Mouse (Mus musculus) liver, embryonic 15.5 days (tissue): ENCODE measurements at regions not wholly inside any gene's neighbourhood (a gene's known extent, or its start where the extent isn't known, plus 50 kb on each side); places are given as distances from the start of the nearest gene placed in this dataset.

ENCODE experiments used
- ATAC-seq: fragments of 200-750 bp; cut with Nextera tagmentation; 2 replicates; pipeline ENCODE4 v1.8.0; 2017; ENCODE audit warnings: moderate number of reproducible peaks, mild to moderate bottlenecking, moderate library complexity; ENCODE audit not compliant: insufficient read depth
- H3K27ac ChIP-seq: fragments of 300-500 bp; sonication (generic); replicated peaks from 2 replicates; pipeline ENCODE4 v1.5.1; 2015; ENCODE audit warnings: mild to moderate bottlenecking, inconsistent platforms
- H3K27me3 ChIP-seq: fragments of 300-500 bp; sonication (generic); 2 replicates; pipeline ENCODE4 v1.6.1; 2015; ENCODE audit warnings: mild to moderate bottlenecking, inconsistent platforms
- H3K36me3 ChIP-seq: fragments of 300-500 bp; sonication (generic); replicated peaks from 2 replicates; pipeline ENCODE4 v1.6.1; 2015; ENCODE audit warnings: moderate library complexity, mild to moderate bottlenecking, inconsistent platforms
- H3K4me1 ChIP-seq: fragments of 300-500 bp; sonication (generic); replicated peaks from 2 replicates; pipeline ENCODE4 v1.6.1; 2015; ENCODE audit warnings: inconsistent platforms
- H3K4me2 ChIP-seq: fragments of 300-500 bp; sonication (generic); 2 replicates; pipeline ENCODE4 v1.6.1; 2015; ENCODE audit warnings: moderate library complexity, mild to moderate bottlenecking, inconsistent platforms
- H3K4me3 ChIP-seq: fragments of 300-500 bp; sonication (generic); replicated peaks from 2 replicates; pipeline ENCODE4 v1.5.1; 2015; ENCODE audit warnings: mild to moderate bottlenecking, inconsistent platforms
- H3K9ac ChIP-seq: fragments of 300-500 bp; sonication (generic); 2 replicates; pipeline ENCODE4 v1.6.1; 2015; ENCODE audit warnings: moderate library complexity, mild to moderate bottlenecking, inconsistent platforms
- H3K9me3 ChIP-seq: fragments of 300-500 bp; sonication (generic); replicated peaks from 2 replicates; pipeline ENCODE4 v1.6.1; 2016; ENCODE audit warnings: inconsistent platforms
- WGBS: fragments of 180-500 bp; shearing (Covaris S2); methylation state at CpG from one replicate; pipeline ENCODE4 v1.1.7; 2015; ENCODE audit warnings: mixed read lengths; ENCODE audit not compliant: insufficient replicate concordance; 5-methylcytosine and 5-hydroxymethylcytosine counted together

- Histone ChIP-seq H3K27ac (no peak overlapping the region), H3K4me2 (no peak overlapping the region), H3K36me3 (no peaks in the 10 kb centered on the region), H3K27me3 (no peaks in the 10 kb centered on the region), H3K4me3 (no peak overlapping the region), H3K9ac (no peak overlapping the region), H3K9me3 (no peaks in the 10 kb centered on the region), H3K4me1 (no peaks in the 10 kb centered on the region)
- WGBS: 58% methylated on average over 3 of the region's 3 CpGs
- no peak for ATAC-seq
These were observed 360.8 kb upstream of the Klhl1 start for GRCm38 (mm10) chr14:96879701-96880100.

DNA sequence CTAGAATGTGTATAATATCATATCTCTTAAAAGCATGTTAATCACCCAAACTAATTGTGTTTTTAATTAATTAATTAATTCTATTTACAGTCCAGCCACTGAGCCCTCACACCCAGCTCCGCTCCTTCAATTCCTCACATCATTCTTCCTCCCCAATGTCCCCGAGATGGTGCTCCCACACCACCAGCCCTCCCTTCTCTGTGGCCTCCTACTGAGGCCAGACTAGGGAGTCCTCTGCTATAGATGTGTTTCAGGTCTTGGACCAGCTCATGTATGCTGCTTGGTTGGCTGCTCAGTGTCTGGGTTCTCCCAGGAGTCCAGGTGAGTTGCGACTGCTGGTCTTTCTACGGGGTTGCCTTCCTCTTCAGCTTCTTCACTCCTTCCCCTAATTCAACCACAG lies 353.1 kb upstream of the Klhl1 start:
- WGBS: 70% methylated on average over 4 of the region's 4 CpGs
- no peak overlapping the region for H3K27ac ChIP-seq
- no peaks in the 10 kb centered on the region for H3K9me3 ChIP-seq
- no peaks in the 10 kb centered on the region for H3K4me1 ChIP-seq
- no peaks in the 10 kb centered on the region for H3K27me3 ChIP-seq
- H3K4me2 ChIP-seq: no peak overlapping the region
- no peak overlapping the region for H3K9ac ChIP-seq
- H3K36me3 ChIP-seq: no peaks in the 10 kb centered on the region
- H3K4me3 ChIP-seq: no peak overlapping the region
- no peak for ATAC-seq

- H3K4me2 ChIP-seq: no peak overlapping the region
- H3K27ac ChIP-seq: no peak overlapping the region
- WGBS: 50% methylated on average over 2 of the region's 2 CpGs
- no peaks in the 10 kb centered on the region for H3K9me3 ChIP-seq
- no peak for ATAC-seq
- H3K27me3 ChIP-seq: no peaks in the 10 kb centered on the region
- H3K9ac ChIP-seq: no peak overlapping the region
- H3K4me3 ChIP-seq: no peak overlapping the region
- H3K4me1 ChIP-seq: no peaks in the 10 kb centered on the region
- H3K36me3 ChIP-seq: no peaks in the 10 kb centered on the region
These were observed 320.0 kb upstream of the Klhl1 start for GRCm38 (mm10) chr14:96838910-96839309.

- no peak for ATAC-seq
- H3K36me3 ChIP-seq: no peaks in the 10 kb centered on the region
- no peaks in the 10 kb centered on the region for H3K9me3 ChIP-seq
- no peaks in the 10 kb centered on the region for H3K27me3 ChIP-seq
- H3K4me3 ChIP-seq: no peak overlapping the region
- H3K4me2 ChIP-seq: no peak overlapping the region
- no peak overlapping the region for H3K9ac ChIP-seq
- H3K4me1 ChIP-seq: no peaks in the 10 kb centered on the region
- WGBS: 62% methylated on average over 1 of the region's 1 CpGs
- no peak overlapping the region for H3K27ac ChIP-seq
These were observed 306.2 kb upstream of the Klhl1 start for GRCm38 (mm10) chr14:96825083-96825482.

- H3K4me3 ChIP-seq: no peak overlapping the region
- H3K36me3 ChIP-seq: no peaks in the 10 kb centered on the region
- no peak overlapping the region for H3K4me2 ChIP-seq
- H3K9me3 ChIP-seq: no peaks in the 10 kb centered on the region
- no peak overlapping the region for H3K27ac ChIP-seq
- no peaks in the 10 kb centered on the region for H3K4me1 ChIP-seq
- ATAC-seq: no peak
- H3K9ac ChIP-seq: no peak overlapping the region
- no peaks in the 10 kb centered on the region for H3K27me3 ChIP-seq
- 47% methylated on average over 2 of the region's 2 CpGs for WGBS
These were observed 296.8 kb upstream of the Klhl1 start for GRCm38 (mm10) chr14:96815665-96816064.

DNA sequence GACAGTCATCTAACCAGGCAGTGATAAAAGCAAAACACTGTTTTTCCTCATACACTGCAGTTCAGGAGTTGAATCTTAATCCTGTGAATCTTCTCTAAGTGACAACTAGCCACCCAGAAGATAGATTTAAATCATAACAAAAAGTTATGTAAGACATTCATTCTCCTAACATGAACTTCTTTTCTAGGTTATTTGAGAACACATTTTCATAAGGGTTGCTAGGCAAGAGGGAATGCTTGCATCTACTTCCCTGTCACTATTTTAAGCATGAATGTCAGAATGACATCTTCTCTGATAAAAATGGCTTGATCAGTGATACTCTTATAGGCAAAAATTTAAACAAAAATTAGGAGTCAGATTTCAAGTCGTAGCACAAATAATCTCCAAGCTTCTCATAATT lies 286.4 kb upstream of the Klhl1 start:
- no peak overlapping the region for H3K4me2 ChIP-seq
- H3K4me3 ChIP-seq: no peak overlapping the region
- H3K9ac ChIP-seq: no peak overlapping the region
- H3K27me3 ChIP-seq: no peaks in the 10 kb centered on the region
- no peaks in the 10 kb centered on the region for H3K36me3 ChIP-seq
- H3K27ac ChIP-seq: no peak overlapping the region
- no peak for ATAC-seq
- H3K4me1 ChIP-seq: no peaks in the 10 kb centered on the region
- H3K9me3 ChIP-seq: no peaks in the 10 kb centered on the region
- WGBS: 35% methylated on average over 1 of the region's 1 CpGs

DNA sequence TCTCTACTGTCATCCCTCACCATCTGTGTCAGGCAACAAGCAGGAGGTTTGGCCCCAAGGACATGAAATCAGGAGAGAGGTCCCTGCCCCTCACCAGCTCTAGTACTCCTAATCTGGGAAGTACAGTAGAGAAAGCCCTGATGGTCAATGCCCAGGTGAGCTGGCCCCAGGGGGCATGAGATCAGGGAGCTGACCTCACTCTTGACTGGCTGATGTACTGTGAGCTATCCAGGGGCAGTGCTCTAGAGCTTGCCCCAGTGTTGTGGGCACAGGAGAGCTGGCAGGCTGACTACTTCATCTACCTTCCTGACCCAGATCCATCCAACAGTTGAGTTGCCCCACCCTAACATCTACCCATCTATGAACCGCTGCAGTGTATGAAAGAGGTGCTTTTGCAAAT lies 275.9 kb upstream of the Klhl1 start:
- H3K27ac ChIP-seq: no peak overlapping the region
- no peak overlapping the region for H3K9ac ChIP-seq
- no peak for ATAC-seq
- WGBS: 50% methylated on average over 1 of the region's 1 CpGs
- no peaks in the 10 kb centered on the region for H3K9me3 ChIP-seq
- no peaks in the 10 kb centered on the region for H3K27me3 ChIP-seq
- no peak overlapping the region for H3K4me2 ChIP-seq
- no peaks in the 10 kb centered on the region for H3K4me1 ChIP-seq
- H3K36me3 ChIP-seq: no peaks in the 10 kb centered on the region
- no peak overlapping the region for H3K4me3 ChIP-seq

DNA sequence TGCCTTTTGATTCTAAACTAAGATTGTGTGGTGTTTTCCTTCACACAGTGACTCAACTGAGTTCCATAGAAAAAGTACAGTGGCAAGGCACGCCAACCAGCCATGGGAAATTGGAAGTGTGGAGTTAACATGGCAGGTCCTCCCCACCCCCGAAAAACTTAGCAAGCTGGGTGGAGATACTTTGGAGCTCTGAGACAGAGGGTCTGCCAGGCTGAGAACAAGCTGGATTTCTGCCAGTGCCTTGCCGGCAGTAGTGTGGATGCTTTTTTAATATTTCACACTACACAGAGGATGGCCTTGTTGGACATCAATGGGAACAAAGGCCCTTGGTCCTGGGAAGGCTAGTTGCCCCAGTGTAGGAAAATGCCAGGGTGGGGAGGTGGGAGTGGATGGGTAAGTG lies 269.0 kb upstream of the Klhl1 start:
- Histone ChIP-seq H3K9ac (no peak overlapping the region), H3K4me3 (no peak overlapping the region), H3K4me2 (no peak overlapping the region), H3K36me3 (no peaks in the 10 kb centered on the region), H3K27me3 (no peaks in the 10 kb centered on the region), H3K9me3 (no peaks in the 10 kb centered on the region), H3K4me1 (no peaks in the 10 kb centered on the region), H3K27ac (no peak overlapping the region)
- no peak for ATAC-seq
- WGBS: 59% methylated on average over 3 of the region's 3 CpGs

- Histone ChIP-seq H3K27me3 (no peaks in the 10 kb centered on the region), H3K4me1 (no peaks in the 10 kb centered on the region), H3K36me3 (no peaks in the 10 kb centered on the region), H3K9me3 (no peaks in the 10 kb centered on the region), H3K4me2 (no peak overlapping the region), H3K9ac (no peak overlapping the region), H3K4me3 (no peak overlapping the region), H3K27ac (no peak overlapping the region)
- no peak for ATAC-seq
- 0% methylated on average over 1 of the region's 1 CpGs for WGBS
These were observed 268.4 kb upstream of the Klhl1 start for GRCm38 (mm10) chr14:96787286-96787685.

DNA sequence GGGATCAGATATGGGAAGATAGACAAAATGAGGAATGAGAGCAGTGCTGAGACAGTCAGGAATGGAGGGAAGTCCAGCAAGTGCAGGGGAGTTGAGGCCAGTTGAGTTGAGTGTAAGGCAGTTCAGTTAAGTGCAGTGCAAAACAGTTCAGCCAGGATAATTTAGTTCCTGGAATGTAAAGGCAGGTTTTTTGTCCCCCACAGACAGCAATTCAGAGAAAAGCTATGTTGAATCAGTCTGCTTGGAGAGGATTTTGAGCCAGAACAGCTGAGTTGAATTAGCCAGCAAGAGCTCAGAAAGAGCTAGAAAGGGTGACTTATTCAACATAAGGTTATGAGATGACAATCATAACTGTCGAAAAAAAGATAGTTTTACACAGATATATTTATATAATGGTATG lies 256.9 kb upstream of the Klhl1 start:
- Histone ChIP-seq H3K27ac (no peak overlapping the region), H3K4me3 (no peak overlapping the region), H3K27me3 (no peaks in the 10 kb centered on the region), H3K4me2 (no peak overlapping the region), H3K4me1 (no peaks in the 10 kb centered on the region), H3K9me3 (no peaks in the 10 kb centered on the region), H3K36me3 (no peaks in the 10 kb centered on the region), H3K9ac (no peak overlapping the region)
- WGBS: 34% methylated on average over 1 of the region's 1 CpGs
- ATAC-seq: no peak

DNA sequence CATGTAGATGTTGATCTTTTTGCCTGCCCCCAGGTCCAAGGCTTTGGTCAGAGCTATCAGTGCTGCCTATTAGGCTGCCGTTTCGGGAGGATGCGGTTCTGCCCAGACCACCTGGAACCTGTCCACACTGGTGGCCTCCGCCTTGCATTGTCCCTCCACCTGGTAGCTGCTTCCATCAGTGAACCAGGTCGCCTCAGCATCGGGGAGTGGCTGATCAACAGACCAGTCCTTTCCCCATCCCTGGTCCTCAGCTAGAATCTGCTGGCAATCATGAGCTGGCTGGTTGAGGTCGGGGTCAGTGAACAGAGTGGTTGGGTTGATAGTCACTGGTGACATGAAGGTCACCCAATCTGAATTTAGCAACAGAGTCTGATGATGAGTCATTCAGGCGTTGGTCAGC lies 241.7 kb upstream of the Klhl1 start:
- no peak overlapping the region for H3K4me3 ChIP-seq
- H3K4me1 ChIP-seq: no peaks in the 10 kb centered on the region
- no peaks in the 10 kb centered on the region for H3K27me3 ChIP-seq
- 0 out of 2 replicates have a peak, but pooled peaks cover 4% of the 10 kb centered on the region for H3K9me3 ChIP-seq
- no peak overlapping the region for H3K27ac ChIP-seq
- no peak overlapping the region for H3K4me2 ChIP-seq
- no peaks in the 10 kb centered on the region for H3K36me3 ChIP-seq
- ATAC-seq: no peak
- 70% methylated on average over 8 of the region's 8 CpGs for WGBS
- H3K9ac ChIP-seq: no peak overlapping the region

DNA sequence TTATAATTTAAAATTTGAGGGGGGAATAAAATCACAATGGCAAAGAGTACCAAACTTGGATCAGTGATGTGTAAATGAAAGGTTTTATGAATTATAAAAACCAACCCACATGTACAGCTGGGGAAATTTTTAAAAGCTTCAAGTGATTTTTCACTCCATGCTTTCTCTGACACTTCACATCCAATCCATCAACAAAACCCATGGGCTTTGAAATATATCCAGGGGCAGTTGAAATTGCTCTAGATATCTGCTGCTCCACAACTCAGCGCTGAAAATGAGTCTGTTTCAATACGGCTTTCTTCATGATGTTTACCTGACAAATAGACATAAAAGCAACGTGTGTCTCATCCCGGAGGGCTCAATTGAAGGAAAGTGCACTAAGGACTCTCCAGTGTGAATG lies 214.3 kb upstream of the Klhl1 start:
- 65% methylated on average over 4 of the region's 4 CpGs for WGBS
- H3K27ac ChIP-seq: no peak overlapping the region
- H3K9ac ChIP-seq: no peak overlapping the region
- H3K4me2 ChIP-seq: no peak overlapping the region
- H3K27me3 ChIP-seq: no peaks in the 10 kb centered on the region
- no peaks in the 10 kb centered on the region for H3K4me1 ChIP-seq
- ATAC-seq: no peak
- H3K4me3 ChIP-seq: no peak overlapping the region
- no peaks in the 10 kb centered on the region for H3K36me3 ChIP-seq
- no peaks in the 10 kb centered on the region for H3K9me3 ChIP-seq
